Mouse (Mus musculus): ENCODE data around the gene Ces1h.

- no peak for TF ChIP-seq EP300 (IDR thresholded peaks at IDR 0.05; ENCODE audit: low read depth)
- no peak for TF ChIP-seq CTCF (IDR thresholded peaks at IDR 0.05; ENCODE audit: low read depth)
These were observed 40.0 kb downstream of the Ces1h start for GRCm38 (mm10) chr8:93339531-93339930.

All from liver, postnatal 0 days (tissue).